Mouse (Mus musculus): ENCODE data around the gene Nabp2.
A peak's percentile ranks its signal among the peaks of the same experiment; 100 is the strongest.

DNA sequence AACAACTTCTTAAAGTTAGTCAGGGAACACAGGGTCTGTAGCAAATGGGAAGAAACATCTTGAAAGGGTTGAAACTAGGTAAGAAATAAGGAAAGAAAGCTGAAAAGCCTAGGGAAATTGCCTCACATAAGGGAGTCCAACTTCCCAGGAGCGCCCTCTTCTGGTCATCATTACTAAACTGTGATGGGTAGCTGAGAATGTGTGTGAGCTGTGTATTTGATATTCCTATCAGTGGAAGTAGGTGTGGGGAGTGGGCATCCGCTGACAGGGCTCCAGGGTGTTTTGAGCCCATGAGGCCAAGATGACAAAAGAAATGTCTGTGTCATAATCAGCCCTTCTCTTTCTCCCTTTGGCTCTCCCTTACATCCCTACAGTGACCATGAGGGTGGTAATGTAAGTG is 52.5 kb downstream of the Nabp2 start:
- TF ChIP-seq CTCF (IDR thresholded peaks at IDR 0.05; ENCODE audit: borderline replicate concordance, insufficient read depth, low read depth, low read length) (peak; percentile 50; the same call in 1 of the 2 replicates), POLR2A (IDR thresholded peaks at IDR 0.05; ENCODE audit: borderline replicate concordance, insufficient read depth, low read length) (no peak)
